Mouse (Mus musculus) naive thymus-derived CD4-positive, alpha-beta T cell, adult 2 months (primary cell): ENCODE results near the gene Evi5l.
A peak's percentile ranks its signal among the peaks of the same experiment; 100 is the strongest.

Experiments
- DNase-seq: peaks from one replicate; pipeline ENCODE4 v3.0.0-alpha.2; 2011; ENCODE audit warnings: low read depth

The Evi5l gene

GRCm38 (mm10) chr8:4165852-4166751 is at the start of gene Evi5l:
Evi5l (plus strand) TSS chr8:4166567.
- DNase-seq = peak; percentile 100

GRCm38 (mm10) chr8:4133798-4134197 is 32.6 kb upstream of the Evi5l start, which contains the start of gene Cd209g:
Cd209g (plus strand) TSS chr8:4134098.
- DNase-seq = no peak

- peak; percentile 83 for DNase-seq
Observed at GRCm38 (mm10) chr8:4139660-4140646, 26.4 kb upstream of the Evi5l start.

- peak; percentile 52 for DNase-seq
Observed at GRCm38 (mm10) chr8:4141721-4142120, 24.6 kb upstream of the Evi5l start.

- DNase-seq = no peak
Observed at GRCm38 (mm10) chr8:4147272-4147671, 19.1 kb upstream of the Evi5l start.

GRCm38 (mm10) chr8:4154878-4155277 is 11.5 kb upstream of the Evi5l start:
- DNase-seq = no peak

GRCm38 (mm10) chr8:4162786-4163185 is 3.6 kb upstream of the Evi5l start:
- DNase-seq = no peak

- DNase-seq = peak; percentile 42
Observed at GRCm38 (mm10) chr8:4165176-4165851, 1.1 kb upstream of the Evi5l start.

GRCm38 (mm10) chr8:4166881-4167525 is 636 bp downstream of the Evi5l start:
- DNase-seq = peak; percentile 37

GRCm38 (mm10) chr8:4167918-4168317 is 1.6 kb downstream of the Evi5l start:
- no peak for DNase-seq

GRCm38 (mm10) chr8:4172486-4172885 is 6.1 kb downstream of the Evi5l start:
- DNase-seq = no peak

GRCm38 (mm10) chr8:4174018-4174417 is 7.7 kb downstream of the Evi5l start:
- no peak for DNase-seq

- no peak for DNase-seq
Observed at GRCm38 (mm10) chr8:4183409-4183808, 17.0 kb downstream of the Evi5l start.

GRCm38 (mm10) chr8:4186151-4186550 is 19.8 kb downstream of the Evi5l start:
- DNase-seq = no peak

- DNase-seq = no peak
Observed at GRCm38 (mm10) chr8:4188605-4189004, 22.2 kb downstream of the Evi5l start.

GRCm38 (mm10) chr8:4189031-4189722 is 22.8 kb downstream of the Evi5l start:
- no peak for DNase-seq

- no peak for DNase-seq
Observed at GRCm38 (mm10) chr8:4192305-4192704, 25.9 kb downstream of the Evi5l start.

GRCm38 (mm10) chr8:4192807-4193587 is 26.6 kb downstream of the Evi5l start:
- DNase-seq = peak; percentile 87

GRCm38 (mm10) chr8:4193588-4193894 is 27.2 kb downstream of the Evi5l start:
- no peak for DNase-seq

GRCm38 (mm10) chr8:4201321-4201720 is 35.0 kb downstream of the Evi5l start:
- DNase-seq = no peak
